Mouse (Mus musculus) megakaryocyte, embryonic 14.5 days (primary cell): ENCODE data around the gene B3galnt1.

Experiments used
- FLI1 ChIP-seq: IDR thresholded peaks from 2 replicates; pipeline ENCODE4 v1.6.1; 2012; ENCODE audit warnings: low read length, inconsistent platforms, mixed read lengths
- GATA1 ChIP-seq: IDR thresholded peaks from 3 replicates; pipeline ENCODE4 v1.6.1; 2012; ENCODE audit warnings: mixed read lengths, low read length, inconsistent platforms, borderline replicate concordance

GRCm38 (mm10) chr3:69531511-69531910 is 67.2 kb downstream of the B3galnt1 start:
- TF ChIP-seq GATA1 (no peak), FLI1 (no peak)
